Mouse (Mus musculus) liver, embryonic 16.5 days (tissue): ENCODE results near the gene Arhgef19. TPM values are rescaled to one million over a fixed set of nuclear protein-coding genes. Genes with fewer than 3 reads are reported as not detected.

Experiments used
- ATAC-seq: fragments of 200-750 bp; cut with Nextera tagmentation; 2 replicates; pipeline ENCODE4 v1.8.0; 2017; ENCODE audit warnings: low read depth, mild to moderate bottlenecking, moderate number of reproducible peaks, moderate library complexity
- H3K27ac ChIP-seq: fragments of 300-500 bp; sonication (generic); 2 replicates; pipeline ENCODE4 v1.5.1; 2014; ENCODE audit warnings: mild to moderate bottlenecking, low read length
- H3K27me3 ChIP-seq: fragments of 300-500 bp; sonication (generic); 2 replicates; pipeline ENCODE4 v1.6.1; 2014; ENCODE audit warnings: low read depth, low read length, mixed read lengths; ENCODE audit not compliant: control insufficient read depth, insufficient read depth
- H3K36me3 ChIP-seq: fragments of 300-500 bp; sonication (generic); 2 replicates; pipeline ENCODE4 v1.6.1; 2014; ENCODE audit warnings: mild to moderate bottlenecking; ENCODE audit not compliant: control insufficient read depth, insufficient read depth
- H3K4me1 ChIP-seq: fragments of 300-500 bp; sonication (generic); 2 replicates; pipeline ENCODE4 v1.6.1; 2014; ENCODE audit warnings: low read depth, low read length, mixed read lengths; ENCODE audit not compliant: control insufficient read depth
- H3K4me2 ChIP-seq: fragments of 300-500 bp; sonication (generic); 2 replicates; pipeline ENCODE4 v1.6.1; 2014; ENCODE audit warnings: low read depth, low read length, mixed read lengths
- H3K4me3 ChIP-seq: fragments of 300-500 bp; sonication (generic); 2 replicates; pipeline ENCODE4 v1.5.1; 2014; ENCODE audit warnings: low read depth, mild to moderate bottlenecking, low read length
- H3K9ac ChIP-seq: fragments of 300-500 bp; sonication (generic); 2 replicates; pipeline ENCODE4 v1.6.1; 2014; ENCODE audit warnings: low read depth, low read length
- H3K9me3 ChIP-seq: fragments of 300-500 bp; sonication (generic); replicated peaks from 2 replicates; pipeline ENCODE4 v1.6.1; 2016; ENCODE audit warnings: low read length; ENCODE audit not compliant: control insufficient read depth
- WGBS: fragments of 180-500 bp; shearing (Covaris S2); extraction: QIAGEN DNeasy Blood & Tissue Kit; methylation state at CpG from one replicate; pipeline ENCODE4 v1.1.7; 2014; ENCODE audit not compliant: insufficient replicate concordance; 5-methylcytosine and 5-hydroxymethylcytosine counted together
- polyA plus RNA-seq: library from polyadenylated mRNA; unstranded; fragments of >200 nt; fragmentation: Nextera tagmentation; extraction: Ambion mirVana; gene quantifications from 2 replicates; pipeline ENCODE4 v1.2.1, GENCODE M21; 2015

The Arhgef19 gene
- polyA plus RNA-seq, 1 experiment from 2014 or later = 1.3 TPM

DNA sequence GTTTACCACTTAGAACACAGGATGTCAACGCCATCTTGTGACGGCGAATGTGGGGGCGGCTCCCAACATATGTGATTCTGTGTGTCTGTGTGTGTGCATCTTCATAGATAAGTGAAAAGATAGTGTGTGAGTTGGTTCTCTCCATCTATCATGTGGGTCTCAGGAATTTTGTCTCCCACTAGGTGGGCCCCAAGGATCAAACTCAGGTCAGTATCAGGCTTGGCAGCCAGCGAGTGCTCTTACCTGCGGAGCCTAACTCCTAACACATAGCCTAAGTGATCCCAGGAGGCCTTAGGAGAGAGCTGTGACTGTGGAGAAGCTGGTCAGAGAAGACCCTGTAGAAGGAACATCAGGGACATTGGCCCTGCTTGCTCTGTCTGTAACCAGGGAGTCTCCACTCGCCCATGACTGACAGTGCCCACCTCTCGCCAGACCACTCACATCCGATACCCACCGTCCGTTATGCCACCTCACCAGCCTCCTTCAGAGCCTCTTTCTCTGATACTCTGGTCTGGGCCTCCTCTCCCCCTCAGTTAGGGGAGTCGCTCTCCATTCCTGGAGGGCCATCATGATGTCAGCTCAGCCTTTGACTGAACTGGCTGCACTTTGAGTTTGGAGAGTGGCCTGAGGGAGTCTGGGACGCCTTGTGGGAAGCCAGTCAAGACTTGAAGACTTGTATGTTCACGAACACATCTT is 28.6 kb upstream of the Arhgef19 start:
- 69% methylated on average over 14 of the region's 14 CpGs for WGBS
- H3K4me3 ChIP-seq = peak overlapping the region; percentile 47
- H3K4me2 ChIP-seq = peak overlapping the region; percentile 39
- H3K27me3 ChIP-seq = no peaks in the 10 kb centered on the region
- no peaks in the 10 kb centered on the region for H3K36me3 ChIP-seq
- H3K27ac ChIP-seq = peak overlapping the region; percentile 66
- peak; percentile 61 for ATAC-seq
- H3K9me3 ChIP-seq = no peaks in the 10 kb centered on the region
- H3K4me1 ChIP-seq = peaks cover 16% of the 10 kb centered on the region
- peak overlapping the region; percentile 30 for H3K9ac ChIP-seq

DNA sequence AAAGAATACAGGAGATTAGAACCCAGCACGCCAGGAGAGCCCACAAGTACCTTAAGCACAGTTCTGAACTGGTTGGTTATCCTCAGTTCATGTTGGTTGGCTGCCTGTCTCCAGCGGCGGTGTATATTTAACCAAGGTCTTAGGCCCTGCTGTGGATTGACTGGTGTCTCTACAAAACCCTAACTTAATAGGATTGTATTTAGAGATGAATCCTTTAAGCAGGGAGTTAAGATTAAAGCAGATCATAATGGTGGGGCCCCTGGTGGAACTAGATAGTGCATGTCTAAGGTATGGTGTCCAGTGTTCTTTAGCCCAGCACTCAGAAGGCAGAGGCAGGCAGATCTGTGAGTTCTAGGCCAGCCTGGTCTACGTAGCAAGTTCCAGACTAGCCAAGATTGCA is 27.7 kb upstream of the Arhgef19 start:
- no peaks in the 10 kb centered on the region for H3K36me3 ChIP-seq
- no peak overlapping the region for H3K9ac ChIP-seq
- ATAC-seq = no peak
- H3K4me2 ChIP-seq = no peak overlapping the region
- no peak overlapping the region for H3K4me3 ChIP-seq
- no peaks in the 10 kb centered on the region for H3K27me3 ChIP-seq
- H3K4me1 ChIP-seq = peaks cover 16% of the 10 kb centered on the region
- no peak overlapping the region for H3K27ac ChIP-seq
- no peaks in the 10 kb centered on the region for H3K9me3 ChIP-seq
- 76% methylated on average over 4 of the region's 4 CpGs for WGBS

DNA sequence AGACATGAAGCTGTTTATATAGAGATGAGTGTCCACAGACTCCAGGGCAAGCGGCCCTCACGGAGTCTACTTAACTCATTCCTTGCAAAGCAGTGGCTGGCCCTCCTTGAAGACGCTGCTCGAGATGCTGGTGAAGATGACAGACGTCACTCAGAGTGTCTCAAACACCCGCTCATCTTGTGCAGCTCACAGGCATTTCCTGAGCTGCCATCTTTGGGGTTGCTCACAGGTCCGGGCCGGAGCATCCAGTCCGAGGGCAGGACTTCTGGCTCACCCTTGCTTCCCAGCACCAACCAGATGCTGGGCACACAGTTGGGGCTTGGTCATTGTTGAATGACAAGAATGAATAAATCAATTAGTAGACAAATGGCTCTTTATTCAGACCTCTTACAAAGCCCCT is 26.4 kb upstream of the Arhgef19 start:
- no peaks in the 10 kb centered on the region for H3K36me3 ChIP-seq
- H3K4me3 ChIP-seq = no peak overlapping the region
- H3K9ac ChIP-seq = no peak overlapping the region
- no peak for ATAC-seq
- 79% methylated on average over 9 of the region's 9 CpGs for WGBS
- H3K27me3 ChIP-seq = no peaks in the 10 kb centered on the region
- H3K4me2 ChIP-seq = no peak overlapping the region
- no peak overlapping the region for H3K27ac ChIP-seq
- H3K4me1 ChIP-seq = peaks cover 16% of the 10 kb centered on the region
- no peaks in the 10 kb centered on the region for H3K9me3 ChIP-seq

GRCm38 (mm10) chr4:141213342-141213741 is 26.0 kb upstream of the Arhgef19 start:
- H3K4me2 ChIP-seq = peak overlapping the region; percentile 98
- no peaks in the 10 kb centered on the region for H3K9me3 ChIP-seq
- H3K36me3 ChIP-seq = no peaks in the 10 kb centered on the region
- WGBS = 50% methylated on average over 2 of the region's 2 CpGs
- H3K27ac ChIP-seq = no peak overlapping the region
- H3K27me3 ChIP-seq = no peaks in the 10 kb centered on the region
- ATAC-seq = no peak
- H3K4me1 ChIP-seq = peaks cover 16% of the 10 kb centered on the region
- H3K4me3 ChIP-seq = peak overlapping the region; percentile 71
- H3K9ac ChIP-seq = no peak overlapping the region

DNA sequence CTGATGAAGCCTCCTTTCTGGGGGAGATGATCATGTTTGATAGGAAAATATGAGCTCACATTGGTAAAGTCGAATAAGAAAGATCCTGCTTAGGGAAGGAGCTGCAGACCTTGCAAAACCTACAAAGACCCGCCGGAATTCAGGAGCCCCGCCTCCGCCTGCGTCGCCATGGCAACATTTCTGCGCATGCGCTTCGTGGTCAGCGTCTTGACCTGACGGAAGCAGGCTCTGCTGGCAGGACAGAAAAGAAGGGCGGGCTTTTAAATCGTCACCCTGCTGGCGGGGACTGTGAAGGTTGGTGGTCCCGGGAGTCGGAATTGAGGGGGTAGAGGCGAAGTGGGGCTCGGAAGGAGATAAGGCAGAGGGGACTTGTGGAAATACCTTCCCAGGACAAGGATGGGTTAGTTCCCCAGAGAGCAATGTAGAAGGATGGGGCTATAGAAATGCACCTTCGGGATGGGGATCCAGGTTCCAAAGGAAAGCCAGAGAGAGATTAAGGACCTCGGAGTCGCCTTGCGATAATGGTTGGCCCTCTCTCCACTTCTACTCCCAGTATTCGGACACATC is 25.4 kb upstream of the Arhgef19 start, which contains the start of gene Rsg1:
TSS of gene Rsg1 (plus strand) at position 187 of the 567 bp plus-strand sequence.
- no peaks in the 10 kb centered on the region for H3K9me3 ChIP-seq
- peaks cover 16% of the 10 kb centered on the region for H3K4me1 ChIP-seq
- peak within 1 kb of the TSS; percentile 98 for H3K4me2 ChIP-seq
- peak within 1 kb of the TSS; percentile 67 for H3K9ac ChIP-seq
- peak within 1 kb of the TSS; percentile 71 for H3K4me3 ChIP-seq
- under 1% methylated on average over 24 of the region's 24 CpGs for WGBS
- peak; percentile 67 for ATAC-seq
- H3K36me3 ChIP-seq = no peaks in the 10 kb centered on the region
- H3K27ac ChIP-seq = no peak within 1 kb of the TSS; the same call in 1 of the 2 replicates
- H3K27me3 ChIP-seq = no peaks in the 10 kb centered on the region

- WGBS = 1% methylated on average over 16 of the region's 16 CpGs
- no peaks in the 10 kb centered on the region for H3K36me3 ChIP-seq
- H3K4me2 ChIP-seq = peak overlapping the region; percentile 98
- peaks cover 16% of the 10 kb centered on the region for H3K4me1 ChIP-seq
- ATAC-seq = peak; percentile 38
- H3K9me3 ChIP-seq = no peaks in the 10 kb centered on the region
- H3K27me3 ChIP-seq = no peaks in the 10 kb centered on the region
- peak overlapping the region; percentile 71 for H3K4me3 ChIP-seq
- H3K27ac ChIP-seq = no peak overlapping the region
- peak overlapping the region; percentile 67 for H3K9ac ChIP-seq
Observed at GRCm38 (mm10) chr4:141214337-141214851, 24.9 kb upstream of the Arhgef19 start.

- ATAC-seq = no peak
- Histone ChIP-seq H3K4me1 (peaks cover 2% of the 10 kb centered on the region), H3K9ac (no peak overlapping the region), H3K4me3 (no peak overlapping the region), H3K27ac (no peak overlapping the region), H3K27me3 (no peaks in the 10 kb centered on the region), H3K4me2 (no peak overlapping the region), H3K9me3 (no peaks in the 10 kb centered on the region), H3K36me3 (no peaks in the 10 kb centered on the region)
- 82% methylated on average over 20 of the region's 20 CpGs for WGBS
Observed at GRCm38 (mm10) chr4:141219583-141220213, 19.6 kb upstream of the Arhgef19 start.

DNA sequence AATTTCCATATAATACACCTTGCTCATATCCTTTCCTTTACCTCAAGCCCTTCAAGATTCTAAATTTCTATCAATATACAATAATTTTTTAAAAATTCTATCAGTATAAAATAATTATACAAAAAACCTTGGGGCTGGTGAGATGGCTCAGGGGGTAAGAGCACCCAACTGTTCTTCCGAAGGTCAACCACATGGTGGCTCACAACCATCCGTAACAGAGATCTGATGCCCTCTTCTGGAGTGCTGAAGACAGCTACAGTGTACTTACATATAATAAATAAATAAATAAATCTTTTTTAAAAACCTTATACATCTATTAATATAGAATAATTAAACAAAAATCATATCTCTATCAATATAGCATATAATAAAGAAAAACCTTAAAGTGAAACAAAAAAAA is 17.5 kb upstream of the Arhgef19 start:
- no peaks in the 10 kb centered on the region for H3K27me3 ChIP-seq
- 58% methylated on average over 2 of the region's 2 CpGs for WGBS
- no peaks in the 10 kb centered on the region for H3K9me3 ChIP-seq
- no peak overlapping the region for H3K4me2 ChIP-seq
- no peaks in the 10 kb centered on the region for H3K36me3 ChIP-seq
- ATAC-seq = no peak
- H3K27ac ChIP-seq = no peak overlapping the region
- no peaks in the 10 kb centered on the region for H3K4me1 ChIP-seq
- H3K4me3 ChIP-seq = no peak overlapping the region
- no peak overlapping the region for H3K9ac ChIP-seq

GRCm38 (mm10) chr4:141222752-141223151 is 16.5 kb upstream of the Arhgef19 start:
- Histone ChIP-seq H3K4me3 (no peak overlapping the region), H3K36me3 (no peaks in the 10 kb centered on the region), H3K4me1 (no peaks in the 10 kb centered on the region), H3K27ac (no peak overlapping the region), H3K27me3 (no peaks in the 10 kb centered on the region), H3K4me2 (no peak overlapping the region), H3K9ac (no peak overlapping the region), H3K9me3 (no peaks in the 10 kb centered on the region)
- ATAC-seq = no peak
- 74% methylated on average over 5 of the region's 5 CpGs for WGBS
